Mouse (Mus musculus) lung, embryonic 16.5 days (tissue): Measurements from ENCODE around the gene Gfpt1. TPM values are rescaled to one million over a fixed set of nuclear protein-coding genes. Genes with fewer than 3 reads are reported as not detected.
"Not testable (repeated sequence)": the region's sequence is repeated elsewhere in the genome, so short reads cannot be mapped to it uniquely, and the experiment has no call there.

ENCODE experiments used
- ATAC-seq: fragments of 200-750 bp; cut with Nextera tagmentation; 2 replicates; pipeline ENCODE4 v1.8.0; 2017; ENCODE audit warnings: low read depth, mild to moderate bottlenecking, moderate library complexity
- H3K27ac ChIP-seq: fragments of 300-500 bp; sonication (generic); 2 replicates; pipeline ENCODE4 v1.5.1; 2014; ENCODE audit warnings: mild to moderate bottlenecking, control low read depth, low read length
- H3K27me3 ChIP-seq: fragments of 300-500 bp; sonication (generic); 2 replicates; pipeline ENCODE4 v1.6.1; 2014; ENCODE audit warnings: low read depth, low read length, mixed read lengths; ENCODE audit not compliant: control insufficient read depth, insufficient read depth
- H3K36me3 ChIP-seq: fragments of 300-500 bp; sonication (generic); 2 replicates; pipeline ENCODE4 v1.6.1; 2014; ENCODE audit warnings: low read length; ENCODE audit not compliant: control insufficient read depth, insufficient read depth
- H3K4me1 ChIP-seq: fragments of 300-500 bp; sonication (generic); replicated peaks from 2 replicates; pipeline ENCODE4 v1.6.1; 2014; ENCODE audit warnings: low read length, mixed read lengths; ENCODE audit not compliant: control insufficient read depth, insufficient read depth
- H3K4me2 ChIP-seq: fragments of 300-500 bp; sonication (generic); 2 replicates; pipeline ENCODE4 v1.6.1; 2014; ENCODE audit warnings: low read depth, low read length, control low read depth
- H3K4me3 ChIP-seq: fragments of 300-500 bp; sonication (generic); 2 replicates; pipeline ENCODE4 v1.5.1; 2014; ENCODE audit warnings: mild to moderate bottlenecking, low read length, control low read depth
- H3K9ac ChIP-seq: fragments of 300-500 bp; sonication (generic); 2 replicates; pipeline ENCODE4 v1.6.1; 2014; ENCODE audit warnings: low read length, control low read depth
- H3K9me3 ChIP-seq: fragments of 300-500 bp; sonication (generic); 2 replicates; pipeline ENCODE4 v1.6.1; 2016; ENCODE audit warnings: low read length; ENCODE audit not compliant: control insufficient read depth
- WGBS: fragments of 180-500 bp; shearing (Covaris S2); extraction: QIAGEN DNeasy Blood & Tissue Kit; methylation state at CpG from one replicate; pipeline ENCODE4 v1.1.7; 2014; 5-methylcytosine and 5-hydroxymethylcytosine counted together
- polyA plus RNA-seq: library from polyadenylated mRNA; unstranded; fragments of >200 nt; fragmentation: Nextera tagmentation; extraction: Ambion mirVana; gene quantifications from 2 replicates; pipeline ENCODE4 v1.2.1, GENCODE M21; 2015

The Gfpt1 gene
- polyA plus RNA-seq, 1 experiment from 2014 or later, result 24.5 TPM

- no peak for ATAC-seq
- WGBS, result 80% methylated on average over 10 of the region's 10 CpGs
- H3K27ac ChIP-seq, result no peak overlapping the region
- H3K9ac ChIP-seq, result no peak overlapping the region
- H3K36me3 ChIP-seq, result no peaks in the 10 kb centered on the region
- no peak overlapping the region for H3K4me2 ChIP-seq
- no peaks in the 10 kb centered on the region for H3K9me3 ChIP-seq
- H3K27me3 ChIP-seq, result no peaks in the 10 kb centered on the region
- 0 out of 2 replicates have a peak, but pooled peaks cover 2% of the 10 kb centered on the region for H3K4me1 ChIP-seq
- no peak overlapping the region for H3K4me3 ChIP-seq
Measured at GRCm38 (mm10) chr6:87037826-87038620, 4.6 kb upstream of the Gfpt1 start.

GRCm38 (mm10) chr6:87039161-87039560 lies 3.5 kb upstream of the Gfpt1 start:
- ATAC-seq, result no peak
- 80% methylated on average over 8 of the region's 8 CpGs for WGBS

DNA sequence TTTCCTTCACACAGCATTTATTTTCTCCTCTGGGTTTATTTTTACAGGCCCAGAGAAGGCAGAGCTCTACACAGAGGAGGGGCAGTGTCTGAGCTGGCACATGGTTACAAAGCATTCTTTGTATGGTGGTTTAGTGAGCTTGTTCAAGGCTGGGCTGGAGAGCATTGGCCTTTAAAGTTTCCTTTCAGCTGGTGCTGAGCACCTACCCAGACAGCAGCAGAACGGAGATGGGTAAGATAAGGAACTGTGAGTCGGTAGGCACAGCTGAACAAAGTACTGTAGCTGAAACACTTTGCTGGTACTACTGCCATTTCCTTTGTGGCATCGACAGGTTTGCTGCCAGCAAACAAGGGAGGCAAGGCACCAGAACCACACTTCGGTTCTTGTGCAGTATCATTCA lies 1.7 kb upstream of the Gfpt1 start:
- H3K27ac ChIP-seq, result peak overlapping the region; percentile 100
- 55% methylated on average over 4 of the region's 4 CpGs for WGBS

More at GRCm38 (mm10) chr6:87039161-87039560, 3.5 kb upstream of the Gfpt1 start:
- Histone ChIP-seq H3K36me3 (no peaks in the 10 kb centered on the region), H3K9ac (no peak overlapping the region), H3K27ac (no peak overlapping the region), H3K4me1 (peaks cover 10% of the 10 kb centered on the region), H3K4me3 (no peak overlapping the region), H3K27me3 (no peaks in the 10 kb centered on the region), H3K9me3 (no peaks in the 10 kb centered on the region), H3K4me2 (no peak overlapping the region)

GRCm38 (mm10) chr6:87041431-87041830 lies 1.2 kb upstream of the Gfpt1 start:
- Histone ChIP-seq H3K4me1 (peaks cover 13% of the 10 kb centered on the region), H3K9me3 (no peaks in the 10 kb centered on the region), H3K4me2 (peak overlapping the region; percentile 60), H3K27me3 (no peaks in the 10 kb centered on the region), H3K9ac (no peak overlapping the region; the same call in 1 of the 2 replicates), H3K27ac (peak overlapping the region; percentile 100), H3K36me3 (no peaks in the 10 kb centered on the region), H3K4me3 (no peak overlapping the region)
- ATAC-seq, result no peak
- 79% methylated on average over 7 of the region's 7 CpGs for WGBS

More for the DNA sequence above, 1.7 kb upstream of the Gfpt1 start:
- no peak overlapping the region for H3K9ac ChIP-seq
- H3K4me1 ChIP-seq, result peaks cover 13% of the 10 kb centered on the region
- no peak for ATAC-seq
- no peaks in the 10 kb centered on the region for H3K27me3 ChIP-seq
- no peaks in the 10 kb centered on the region for H3K9me3 ChIP-seq
- H3K4me3 ChIP-seq, result no peak overlapping the region
- no peaks in the 10 kb centered on the region for H3K36me3 ChIP-seq
- no peak overlapping the region for H3K4me2 ChIP-seq

- H3K9me3 ChIP-seq, result no peaks in the 10 kb centered on the region
- peaks cover 13% of the 10 kb centered on the region for H3K4me1 ChIP-seq
- peak overlapping the region; percentile 100 for H3K27ac ChIP-seq
- H3K4me2 ChIP-seq, result peak overlapping the region; percentile 60
- peak overlapping the region; percentile 98 for H3K4me3 ChIP-seq
- WGBS, result 0% methylated on average over 11 of the region's 11 CpGs
- no peaks in the 10 kb centered on the region for H3K36me3 ChIP-seq
- peak overlapping the region; percentile 91 for H3K9ac ChIP-seq
- ATAC-seq, result peak; percentile 9
- no peaks in the 10 kb centered on the region for H3K27me3 ChIP-seq
Measured at GRCm38 (mm10) chr6:87042004-87042336, 676 bp upstream of the Gfpt1 start.

DNA sequence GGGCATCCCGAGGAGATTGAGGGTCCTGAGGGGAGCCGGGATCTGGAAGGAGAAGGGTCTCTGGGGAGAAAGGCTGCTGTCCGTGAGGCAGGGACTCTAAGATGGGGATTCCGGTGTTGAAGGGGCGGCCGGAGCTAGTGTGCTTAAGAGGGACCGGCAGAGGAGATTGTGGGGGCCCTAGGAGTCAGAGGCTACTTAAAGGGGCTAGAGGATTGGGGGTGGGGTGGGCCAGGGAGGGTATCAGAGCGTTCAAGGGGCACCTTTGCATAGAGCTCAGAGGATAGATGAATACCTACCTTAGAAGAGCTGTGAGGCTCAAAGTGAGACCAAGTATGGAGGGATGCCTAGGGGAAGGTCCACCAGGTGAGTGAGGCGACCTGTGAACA lies 478 bp downstream of the Gfpt1 start:
- 0% methylated on average over 9 of the region's 9 CpGs for WGBS
- ATAC-seq, result peak; percentile 13; the same call in 1 of the 2 replicates
- H3K4me1 ChIP-seq, result peaks cover 13% of the 10 kb centered on the region
- peak overlapping the region; percentile 85 for H3K4me2 ChIP-seq
- H3K27me3 ChIP-seq, result no peaks in the 10 kb centered on the region
- peak overlapping the region; percentile 98 for H3K4me3 ChIP-seq
- no peaks in the 10 kb centered on the region for H3K9me3 ChIP-seq
- no peaks in the 10 kb centered on the region for H3K36me3 ChIP-seq
- H3K27ac ChIP-seq, result peak overlapping the region; percentile 85
- peak overlapping the region; percentile 98 for H3K9ac ChIP-seq

GRCm38 (mm10) chr6:87044895-87045294 lies 2.2 kb downstream of the Gfpt1 start:
- H3K4me3 ChIP-seq, result no peak overlapping the region
- H3K4me1 ChIP-seq, result peaks cover 13% of the 10 kb centered on the region
- H3K27ac ChIP-seq, result no peak overlapping the region
- no peaks in the 10 kb centered on the region for H3K9me3 ChIP-seq
- no peak overlapping the region for H3K4me2 ChIP-seq
- no peak for ATAC-seq
- no peak overlapping the region for H3K9ac ChIP-seq
- no peaks in the 10 kb centered on the region for H3K27me3 ChIP-seq
- WGBS, result 74% methylated on average over 2 of the region's 2 CpGs
- peaks cover 4% of the 10 kb centered on the region; the same call in 1 of the 2 replicates for H3K36me3 ChIP-seq

DNA sequence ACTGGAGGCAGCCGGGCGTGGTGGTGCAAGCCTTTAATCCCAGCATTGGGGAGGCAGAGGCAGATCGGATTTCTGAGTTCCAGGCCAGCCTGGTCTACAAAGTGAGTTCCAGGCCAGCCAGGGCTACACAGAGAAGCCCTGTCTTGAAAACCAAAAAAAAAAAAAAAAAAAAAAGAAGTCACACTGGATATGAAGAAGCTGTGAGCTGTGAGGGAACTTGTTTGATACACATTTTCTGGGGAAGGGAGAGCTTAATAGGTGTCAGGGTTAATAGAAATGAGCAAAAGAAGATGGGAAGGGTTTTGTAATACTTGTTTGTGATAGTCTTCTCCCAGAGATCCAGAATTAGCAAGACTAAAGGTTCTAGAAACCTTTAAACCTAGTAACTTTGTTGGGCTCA lies 2.9 kb downstream of the Gfpt1 start:
- no peaks in the 10 kb centered on the region for H3K9me3 ChIP-seq
- ATAC-seq, result no peak
- no peak overlapping the region for H3K27ac ChIP-seq
- peaks cover 4% of the 10 kb centered on the region; the same call in 1 of the 2 replicates for H3K36me3 ChIP-seq
- 73% methylated on average over 3 of the region's 3 CpGs for WGBS
- H3K9ac ChIP-seq, result no peak overlapping the region
- no peaks in the 10 kb centered on the region for H3K27me3 ChIP-seq
- no peak overlapping the region for H3K4me2 ChIP-seq
- H3K4me1 ChIP-seq, result peaks cover 13% of the 10 kb centered on the region
- H3K4me3 ChIP-seq, result no peak overlapping the region

GRCm38 (mm10) chr6:87048712-87049111 lies 6.1 kb downstream of the Gfpt1 start:
- 95% methylated on average over 7 of the region's 7 CpGs for whole genome bisulfite sequencing
- H3K27me3 ChIP-seq, H3K4me2 ChIP-seq, H3K4me3 ChIP-seq, H3K9me3 ChIP-seq, H3K4me1 ChIP-seq, H3K27ac ChIP-seq, ATAC-seq, H3K9ac ChIP-seq: not testable (repeated sequence)
- H3K36me3 ChIP-seq, result peaks cover 17% of the 10 kb centered on the region
